Mouse (Mus musculus): ENCODE measurements around the gene Brox. TPM values are rescaled to one million over a fixed set of nuclear protein-coding genes. Genes with fewer than 3 reads are reported as not detected.

Brox gene
- polyA plus RNA-seq, 1 experiment: 19.8 TPM

DNA sequence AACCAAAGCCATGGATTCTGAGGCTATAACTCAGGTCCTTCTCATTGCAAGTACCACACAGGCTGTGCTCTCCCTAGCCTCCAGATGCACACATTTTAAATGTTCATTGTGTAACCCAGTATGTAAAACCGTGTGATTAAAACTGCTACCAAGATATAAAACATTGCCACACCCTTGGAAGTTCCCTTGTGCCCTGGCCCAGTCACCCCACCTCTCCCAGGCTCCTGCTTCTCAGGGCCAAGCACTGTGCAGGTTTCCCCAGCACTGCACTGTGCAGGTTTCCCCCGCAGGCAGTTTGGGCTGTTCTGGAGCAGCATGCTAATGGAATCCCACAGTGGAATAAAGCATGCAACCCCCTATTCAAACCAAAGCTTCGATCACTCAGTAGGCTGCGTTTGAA, 46.5 kb downstream of the Brox start:
- TF ChIP-seq CTCF (conservative IDR thresholded peaks at IDR 0.05; ENCODE audit: insufficient read depth, insufficient read length, low read depth, low read length) (no peak), POLR2A (IDR thresholded peaks at IDR 0.05; ENCODE audit: low read depth, low read length) (no peak)
- 78% methylated on average over 4 of the region's 4 CpGs for whole genome bisulfite sequencing

DNA sequence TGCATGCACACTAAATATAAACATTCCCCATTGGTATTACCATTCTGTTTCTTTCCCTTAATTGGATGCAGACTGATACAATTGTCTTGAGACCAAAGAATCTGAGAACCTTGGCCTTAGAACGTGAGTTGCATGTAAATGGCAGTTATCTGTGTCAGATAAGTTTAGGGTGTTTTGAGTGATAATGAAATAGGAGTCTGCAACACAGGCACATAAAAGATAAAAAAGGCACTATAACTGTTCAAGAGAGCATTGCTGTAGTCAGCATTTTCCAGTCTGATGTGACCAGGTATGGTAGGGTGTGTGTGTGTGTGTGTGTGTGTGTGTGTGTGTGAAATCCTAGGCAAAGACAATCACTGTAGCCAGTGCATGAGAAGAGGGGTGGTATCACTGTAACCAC, 48.9 kb downstream of the Brox start:
- 0 out of 2 replicates have a peak, but pooled peaks cover 1% of the 10 kb centered on the region for H3K27me3 ChIP-seq (replicated peaks; ENCODE audit: control insufficient read depth, insufficient read depth, low read length)

More for the DNA sequence above, 46.5 kb downstream of the Brox start:
- Histone ChIP-seq H3K4me3 (ENCODE audit: insufficient read depth, low read depth, low read length) (no peak overlapping the region), H3K27ac (ENCODE audit: insufficient read depth, low read depth, low read length) (no peak overlapping the region), H3K27me3 (replicated peaks; ENCODE audit: control insufficient read depth, insufficient read depth, low read length) (no peaks in the 10 kb centered on the region), H3K36me3 (ENCODE audit: control insufficient read depth, insufficient read depth, low read length) (no peaks in the 10 kb centered on the region), H3K4me1 (ENCODE audit: control insufficient read depth, insufficient read depth, low read length) (no peaks in the 10 kb centered on the region)
- no peak for DNase-seq

DNA sequence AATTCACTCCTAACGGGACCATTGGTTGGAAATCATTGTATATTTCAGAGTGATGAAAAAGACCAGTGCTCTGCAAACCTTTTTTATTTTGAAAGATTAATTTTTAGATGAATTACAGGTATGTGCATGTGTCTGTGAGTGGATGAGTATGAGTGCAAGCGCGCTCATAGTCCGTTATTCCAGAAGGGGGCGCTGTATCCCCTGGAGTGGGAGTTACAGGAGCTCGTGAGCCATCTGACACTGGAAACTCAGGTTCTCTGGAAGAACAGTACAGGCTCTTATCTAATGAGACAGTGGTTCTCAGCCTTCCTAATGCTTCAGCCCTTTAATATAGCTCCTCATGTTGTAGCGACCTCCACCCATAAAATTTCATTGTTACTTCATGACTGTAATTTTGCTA, 53.8 kb downstream of the Brox start:
- Histone ChIP-seq H3K27me3 (replicated peaks; ENCODE audit: control insufficient read depth, insufficient read depth, low read length) (0 out of 2 replicates have a peak, but pooled peaks cover 1% of the 10 kb centered on the region), H3K4me3 (ENCODE audit: insufficient read depth, low read depth, low read length) (no peak overlapping the region), H3K4me1 (ENCODE audit: control insufficient read depth, insufficient read depth, low read length) (no peaks in the 10 kb centered on the region), H3K27ac (ENCODE audit: insufficient read depth, low read depth, low read length) (no peak overlapping the region), H3K36me3 (ENCODE audit: control insufficient read depth, insufficient read depth, low read length) (no peaks in the 10 kb centered on the region)
- 76% methylated on average over 7 of the region's 7 CpGs for WGBS
- TF ChIP-seq CTCF (conservative IDR thresholded peaks at IDR 0.05; ENCODE audit: insufficient read depth, insufficient read length, low read depth, low read length) (no peak), POLR2A (IDR thresholded peaks at IDR 0.05; ENCODE audit: low read depth, low read length) (no peak)
- no peak for DNase-seq

More for the DNA sequence above, 48.9 kb downstream of the Brox start:
- no peaks in the 10 kb centered on the region for H3K4me1 ChIP-seq (ENCODE audit: control insufficient read depth, insufficient read depth, low read length)
- DNase-seq: no peak
- no peaks in the 10 kb centered on the region for H3K36me3 ChIP-seq (ENCODE audit: control insufficient read depth, insufficient read depth, low read length)
- 55% methylated on average over 1 of the region's 1 CpGs for WGBS
- H3K4me3 ChIP-seq (ENCODE audit: insufficient read depth, low read depth, low read length): no peak overlapping the region
- TF ChIP-seq POLR2A (IDR thresholded peaks at IDR 0.05; ENCODE audit: low read depth, low read length): no peak
- TF ChIP-seq CTCF (conservative IDR thresholded peaks at IDR 0.05; ENCODE audit: insufficient read depth, insufficient read length, low read depth, low read length): no peak
- H3K27ac ChIP-seq (ENCODE audit: insufficient read depth, low read depth, low read length): no peak overlapping the region

DNA sequence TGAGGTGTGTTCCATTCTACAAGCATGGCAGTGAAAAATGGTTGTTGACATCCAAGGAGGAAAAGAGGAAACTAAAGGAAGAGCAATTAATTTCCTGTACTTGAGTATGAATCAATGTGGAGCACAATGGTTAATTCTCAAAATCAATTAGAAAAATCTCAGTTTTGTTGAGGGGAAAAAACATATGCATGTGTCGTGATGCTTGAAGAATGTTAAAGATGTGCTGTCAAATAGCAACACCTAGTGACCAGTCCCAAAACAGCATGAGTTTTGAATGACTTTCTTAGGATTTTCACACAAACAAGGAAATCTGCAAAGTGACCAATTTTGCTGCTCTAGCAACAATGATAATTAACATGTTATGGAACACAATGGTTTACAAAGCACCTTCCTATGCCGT, 59.2 kb downstream of the Brox start:
- TF ChIP-seq CTCF (conservative IDR thresholded peaks at IDR 0.05; ENCODE audit: insufficient read depth, insufficient read length, low read depth, low read length) (peak; percentile 51), POLR2A (IDR thresholded peaks at IDR 0.05; ENCODE audit: low read depth, low read length) (no peak)
- H3K4me3 ChIP-seq (ENCODE audit: insufficient read depth, low read depth, low read length): no peak overlapping the region
- H3K4me1 ChIP-seq (ENCODE audit: control insufficient read depth, insufficient read depth, low read length): no peaks in the 10 kb centered on the region
- H3K36me3 ChIP-seq (ENCODE audit: control insufficient read depth, insufficient read depth, low read length): no peaks in the 10 kb centered on the region
- peak; percentile 44 for DNase-seq
- no peaks in the 10 kb centered on the region for H3K27me3 ChIP-seq (replicated peaks; ENCODE audit: control insufficient read depth, insufficient read depth, low read length)
- WGBS: 12% methylated on average over 2 of the region's 2 CpGs
- H3K27ac ChIP-seq (ENCODE audit: insufficient read depth, low read depth, low read length): no peak overlapping the region

DNA sequence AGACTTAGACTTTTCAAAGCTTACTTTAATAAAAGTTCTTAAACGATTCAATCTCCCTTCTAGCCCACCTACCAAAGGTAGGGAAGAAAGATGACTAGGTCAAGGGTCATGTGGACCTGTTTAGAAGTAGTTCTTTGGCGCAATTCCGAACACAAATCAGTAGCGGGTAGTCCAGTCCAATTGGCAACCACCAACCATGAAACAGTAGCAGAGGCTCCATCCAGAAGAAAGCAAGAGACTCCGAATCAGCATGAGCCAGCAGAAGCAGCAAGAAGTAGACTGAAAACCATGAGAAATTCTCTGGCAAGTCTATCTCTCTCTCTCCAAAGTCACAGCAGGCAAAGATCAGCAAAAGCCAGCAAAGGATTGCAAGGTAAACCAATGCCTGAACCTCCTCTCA, 60.6 kb downstream of the Brox start:
- no peaks in the 10 kb centered on the region for H3K27me3 ChIP-seq (replicated peaks; ENCODE audit: control insufficient read depth, insufficient read depth, low read length)
- no peaks in the 10 kb centered on the region for H3K4me1 ChIP-seq (ENCODE audit: control insufficient read depth, insufficient read depth, low read length)
- DNase-seq: no peak
- H3K36me3 ChIP-seq (ENCODE audit: control insufficient read depth, insufficient read depth, low read length): no peaks in the 10 kb centered on the region
- TF ChIP-seq POLR2A (IDR thresholded peaks at IDR 0.05; ENCODE audit: low read depth, low read length): no peak
- TF ChIP-seq CTCF (conservative IDR thresholded peaks at IDR 0.05; ENCODE audit: insufficient read depth, insufficient read length, low read depth, low read length): no peak
- no peak overlapping the region for H3K27ac ChIP-seq (ENCODE audit: insufficient read depth, low read depth, low read length)
- 85% methylated on average over 5 of the region's 5 CpGs for WGBS
- no peak overlapping the region for H3K4me3 ChIP-seq (ENCODE audit: insufficient read depth, low read depth, low read length)

DNA sequence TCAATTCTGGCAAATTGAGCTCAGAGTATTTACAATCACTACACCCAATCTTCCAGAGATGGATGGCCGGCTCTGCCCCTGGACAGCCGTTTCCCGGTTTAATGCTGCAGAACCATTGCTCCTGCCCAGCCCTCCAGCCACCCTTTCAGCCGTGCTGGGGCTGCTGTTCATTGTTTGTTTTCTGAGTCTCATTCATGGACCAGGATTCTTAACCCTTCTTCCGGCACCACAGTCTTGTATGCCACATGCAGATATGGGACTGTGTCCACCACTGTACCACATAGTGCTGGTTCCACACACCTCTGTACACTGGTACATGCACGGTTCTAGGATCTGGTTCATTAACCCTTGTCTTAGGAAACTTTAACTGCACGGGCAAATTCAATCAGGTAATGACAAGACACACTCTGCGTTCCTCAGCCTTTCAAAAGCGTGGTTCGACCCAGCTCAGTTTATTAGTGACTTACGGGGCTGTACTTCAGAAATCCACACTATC, 63.3 kb downstream of the Brox start:
- DNase-seq: no peak
- no peaks in the 10 kb centered on the region for H3K4me1 ChIP-seq (ENCODE audit: control insufficient read depth, insufficient read depth, low read length)
- H3K27me3 ChIP-seq (replicated peaks; ENCODE audit: control insufficient read depth, insufficient read depth, low read length): no peaks in the 10 kb centered on the region
- no peaks in the 10 kb centered on the region for H3K36me3 ChIP-seq (ENCODE audit: control insufficient read depth, insufficient read depth, low read length)
- H3K27ac ChIP-seq (ENCODE audit: insufficient read depth, low read depth, low read length): no peak overlapping the region
- no peak overlapping the region for H3K4me3 ChIP-seq (ENCODE audit: insufficient read depth, low read depth, low read length)
- TF ChIP-seq CTCF (conservative IDR thresholded peaks at IDR 0.05; ENCODE audit: insufficient read depth, insufficient read length, low read depth, low read length): no peak
- no peak for TF ChIP-seq POLR2A (IDR thresholded peaks at IDR 0.05; ENCODE audit: low read depth, low read length)
- WGBS: 49% methylated on average over 11 of the region's 11 CpGs

DNA sequence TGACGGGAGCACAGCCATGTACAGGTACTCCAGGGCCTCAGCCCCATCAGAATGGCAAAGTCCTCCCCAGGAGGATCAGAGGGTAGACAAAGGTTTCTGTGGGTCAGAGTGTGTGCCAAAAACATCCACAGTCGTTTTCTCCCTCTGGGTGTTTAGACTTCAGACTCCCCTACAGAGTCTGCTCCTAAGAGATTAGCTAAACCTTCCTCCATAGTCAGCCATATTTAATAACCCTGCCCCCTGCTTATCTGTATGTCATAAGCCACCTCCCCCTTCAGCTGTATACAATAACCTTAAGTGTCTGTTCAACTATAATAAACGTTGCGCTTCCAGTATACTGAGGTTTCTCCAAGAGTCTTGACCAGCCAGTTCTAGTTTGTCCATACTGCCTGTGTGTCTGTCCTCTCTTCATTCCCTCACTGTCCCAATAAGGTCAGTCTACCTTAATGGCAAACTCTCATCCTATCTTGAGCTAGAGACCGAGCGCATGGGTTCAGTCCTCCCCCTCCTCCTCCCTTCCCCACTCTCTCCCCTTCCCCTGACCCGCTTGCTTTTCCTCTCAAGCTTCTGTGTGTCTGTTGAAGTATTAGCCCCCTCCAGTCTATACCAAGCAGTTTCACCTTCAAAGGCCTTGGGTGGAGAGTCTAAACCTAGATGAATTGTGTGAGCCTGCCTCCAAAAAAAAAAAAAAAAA, 63.9 kb downstream of the Brox start:
- 66% methylated on average over 7 of the region's 7 CpGs for WGBS
- Histone ChIP-seq H3K4me3 (ENCODE audit: insufficient read depth, low read depth, low read length) (no peak overlapping the region), H3K27me3 (replicated peaks; ENCODE audit: control insufficient read depth, insufficient read depth, low read length) (no peaks in the 10 kb centered on the region), H3K27ac (ENCODE audit: insufficient read depth, low read depth, low read length) (no peak overlapping the region), H3K36me3 (ENCODE audit: control insufficient read depth, insufficient read depth, low read length) (no peaks in the 10 kb centered on the region), H3K4me1 (ENCODE audit: control insufficient read depth, insufficient read depth, low read length) (no peaks in the 10 kb centered on the region)
- DNase-seq: no peak
- TF ChIP-seq CTCF (conservative IDR thresholded peaks at IDR 0.05; ENCODE audit: insufficient read depth, insufficient read length, low read depth, low read length) (no peak), POLR2A (IDR thresholded peaks at IDR 0.05; ENCODE audit: low read depth, low read length) (no peak)

All from kidney, adult 2 months (tissue).